Mouse (Mus musculus) lung, embryonic 15.5 days (tissue): ENCODE measurements around the gene Heatr1. TPM values are rescaled to one million over a fixed set of nuclear protein-coding genes. Genes with fewer than 3 reads are reported as not detected.
"Not testable (repeated sequence)": the region's sequence is repeated elsewhere in the genome, so short reads cannot be mapped to it uniquely, and the experiment has no call there.

Experiments used
- ATAC-seq: fragments of 200-750 bp; cut with Nextera tagmentation; 2 replicates; pipeline ENCODE4 v1.8.0; 2017; ENCODE audit warnings: moderate number of reproducible peaks, borderline replicate concordance; ENCODE audit not compliant: low FRiP score, low TSS enrichment; ENCODE audit errors: extremely low read depth
- H3K27ac ChIP-seq: fragments of 300-500 bp; sonication (generic); 2 replicates; pipeline ENCODE4 v1.5.1; 2015; ENCODE audit warnings: moderate library complexity, mild to moderate bottlenecking, inconsistent platforms
- H3K27me3 ChIP-seq: fragments of 300-500 bp; sonication (generic); 2 replicates; pipeline ENCODE4 v1.6.1; 2015; ENCODE audit warnings: inconsistent platforms
- H3K36me3 ChIP-seq: fragments of 300-500 bp; sonication (generic); 2 replicates; pipeline ENCODE4 v1.6.1; 2015; ENCODE audit warnings: inconsistent platforms
- H3K4me1 ChIP-seq: fragments of 300-500 bp; sonication (generic); 2 replicates; pipeline ENCODE4 v1.6.1; 2015; ENCODE audit warnings: inconsistent platforms
- H3K4me2 ChIP-seq: fragments of 300-500 bp; sonication (generic); 2 replicates; pipeline ENCODE4 v1.6.1; 2015; ENCODE audit warnings: inconsistent platforms, mild to moderate bottlenecking, moderate library complexity
- H3K4me3 ChIP-seq: fragments of 300-500 bp; sonication (generic); 2 replicates; pipeline ENCODE4 v1.5.1; 2015; ENCODE audit warnings: mild to moderate bottlenecking, inconsistent platforms
- H3K9ac ChIP-seq: fragments of 300-500 bp; sonication (generic); 2 replicates; pipeline ENCODE4 v1.6.1; 2015; ENCODE audit warnings: inconsistent platforms
- H3K9me3 ChIP-seq: fragments of 300-500 bp; sonication (generic); 2 replicates; pipeline ENCODE4 v1.6.1; 2016; ENCODE audit warnings: inconsistent platforms
- WGBS: fragments of 180-500 bp; shearing (Covaris S2); methylation state at CpG from one replicate; pipeline ENCODE4 v1.1.7; 2015; 5-methylcytosine and 5-hydroxymethylcytosine counted together
- polyA plus RNA-seq: library from polyadenylated mRNA; unstranded; fragments of >200 nt; fragmentation: Nextera tagmentation; extraction: Ambion mirVana; gene quantifications from 2 replicates; pipeline ENCODE4 v1.2.1, GENCODE M21; 2015

Gene Heatr1
- polyA plus RNA-seq, 1 experiment from 2014 or later, result 16.2 TPM

GRCm38 (mm10) chr13:12460443-12460842 lies 65.6 kb downstream of the Heatr1 start:
- Histone ChIP-seq H3K27ac (peak overlapping the region; percentile 75), H3K4me2 (peak overlapping the region; percentile 87), H3K4me1 (peaks cover 9% of the 10 kb centered on the region; the same call in 1 of the 2 replicates), H3K36me3 (peaks cover 4% of the 10 kb centered on the region), H3K27me3 (no peaks in the 10 kb centered on the region), H3K9ac (peak overlapping the region; percentile 82), H3K4me3 (peak overlapping the region; percentile 86), H3K9me3 (no peaks in the 10 kb centered on the region)
- 3% methylated on average over 8 of the region's 8 CpGs for WGBS
- ATAC-seq, result no peak

- Histone ChIP-seq H3K4me3 (peak overlapping the region; percentile 86), H3K9ac (peak overlapping the region; percentile 82), H3K4me1 (peaks cover 9% of the 10 kb centered on the region; the same call in 1 of the 2 replicates), H3K36me3 (peaks cover 4% of the 10 kb centered on the region), H3K4me2 (peak overlapping the region; percentile 87), H3K27me3 (no peaks in the 10 kb centered on the region), H3K9me3 (no peaks in the 10 kb centered on the region), H3K27ac (peak overlapping the region; percentile 75)
- peak; percentile 97 for ATAC-seq
- under 1% methylated on average over 59 of the region's 59 CpGs for whole genome bisulfite sequencing
Measured at GRCm38 (mm10) chr13:12460881-12461729, 66.3 kb downstream of the Heatr1 start.

- Histone ChIP-seq H3K27ac (peak overlapping the region; percentile 53; the same call in 1 of the 2 replicates), H3K4me3 (peak overlapping the region; percentile 86), H3K4me2 (peak overlapping the region; percentile 87), H3K27me3 (no peaks in the 10 kb centered on the region), H3K36me3 (peaks cover 4% of the 10 kb centered on the region), H3K4me1 (peaks cover 9% of the 10 kb centered on the region; the same call in 1 of the 2 replicates), H3K9me3 (no peaks in the 10 kb centered on the region), H3K9ac (peak overlapping the region; percentile 82)
- WGBS, result 4% methylated on average over 7 of the region's 7 CpGs
- ATAC-seq, result peak; percentile 41; the same call in 1 of the 2 replicates
Measured at GRCm38 (mm10) chr13:12461730-12462119, 66.9 kb downstream of the Heatr1 start.

GRCm38 (mm10) chr13:12462623-12463022 lies 67.8 kb downstream of the Heatr1 start:
- H3K4me2 ChIP-seq, result no peak overlapping the region
- WGBS, result 61% methylated on average over 4 of the region's 4 CpGs
- no peak overlapping the region for H3K27ac ChIP-seq
- peaks cover 4% of the 10 kb centered on the region; the same call in 1 of the 2 replicates for H3K36me3 ChIP-seq
- H3K27me3 ChIP-seq, result no peaks in the 10 kb centered on the region
- H3K4me1 ChIP-seq, result peaks cover 9% of the 10 kb centered on the region; the same call in 1 of the 2 replicates
- no peak overlapping the region for H3K4me3 ChIP-seq
- H3K9me3 ChIP-seq, result no peaks in the 10 kb centered on the region
- H3K9ac ChIP-seq, result no peak overlapping the region
- ATAC-seq, result no peak

DNA sequence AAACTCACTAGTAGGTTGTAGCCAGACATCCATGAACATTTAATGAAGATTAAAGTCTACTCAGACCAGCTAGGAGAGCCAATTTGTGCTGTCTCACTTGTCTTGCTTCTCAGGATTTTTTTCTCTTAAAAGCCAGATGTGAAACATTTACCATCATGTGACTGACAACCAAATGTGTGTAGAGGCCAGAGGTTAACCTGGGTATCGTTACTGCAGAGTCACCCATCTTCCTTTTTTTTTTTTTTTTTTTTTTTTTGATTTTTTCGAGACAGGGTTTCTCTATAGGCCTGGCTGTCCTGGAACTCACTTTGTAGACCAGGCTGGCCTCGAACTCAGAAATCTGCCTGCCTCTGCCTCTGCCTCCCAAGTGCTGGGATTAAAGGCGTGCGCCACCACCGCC lies 69.3 kb downstream of the Heatr1 start:
- H3K4me3 ChIP-seq, H3K9me3 ChIP-seq, H3K36me3 ChIP-seq, H3K4me2 ChIP-seq, H3K27me3 ChIP-seq, ATAC-seq, H3K4me1 ChIP-seq, H3K9ac ChIP-seq, H3K27ac ChIP-seq: not testable (repeated sequence)
- WGBS, result 83% methylated on average over 6 of the region's 6 CpGs

- 54% methylated on average over 1 of the region's 1 CpGs for WGBS
- Histone ChIP-seq H3K4me2 (no peak within 1 kb of the TSS), H3K27ac (no peak within 1 kb of the TSS), H3K9ac (no peak within 1 kb of the TSS), H3K9me3 (no peaks in the 10 kb centered on the region), H3K27me3 (no peaks in the 10 kb centered on the region), H3K4me1 (peaks cover 7% of the 10 kb centered on the region; the same call in 1 of the 2 replicates), H3K36me3 (no peaks in the 10 kb centered on the region), H3K4me3 (no peak within 1 kb of the TSS)
- no peak for ATAC-seq
Measured at GRCm38 (mm10) chr13:12464844-12465243, 70.0 kb downstream of the Heatr1 start, which contains the start of gene Lgals8. TSS of gene Lgals8 (minus strand) at chr13:12464944.

DNA sequence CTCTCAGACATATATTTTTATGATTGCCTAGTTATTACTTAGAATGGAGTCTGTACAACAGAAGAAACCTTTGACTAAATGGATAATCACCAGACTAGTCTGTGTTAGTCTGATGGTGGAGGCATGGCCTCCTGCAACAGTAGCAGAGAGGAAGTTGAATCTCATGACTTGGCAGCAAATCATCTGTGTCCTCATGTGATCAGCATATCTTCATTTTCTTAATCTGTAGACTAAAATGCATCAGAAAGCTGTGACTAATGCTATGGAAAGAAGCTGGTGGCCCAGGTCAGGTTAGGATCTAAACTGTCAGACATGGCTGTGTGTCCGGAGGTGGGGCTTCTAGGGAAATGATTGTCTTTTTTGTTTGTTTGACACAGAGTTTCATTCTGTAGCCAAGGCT lies 73.7 kb downstream of the Heatr1 start:
- no peak overlapping the region for H3K27ac ChIP-seq
- H3K9me3 ChIP-seq, result no peaks in the 10 kb centered on the region
- H3K36me3 ChIP-seq, result no peaks in the 10 kb centered on the region
- H3K9ac ChIP-seq, result no peak overlapping the region
- H3K4me1 ChIP-seq, result no peaks in the 10 kb centered on the region
- H3K27me3 ChIP-seq, result no peaks in the 10 kb centered on the region
- H3K4me2 ChIP-seq, result no peak overlapping the region
- H3K4me3 ChIP-seq, result no peak overlapping the region
- WGBS, result 81% methylated on average over 1 of the region's 1 CpGs
- no peak for ATAC-seq

GRCm38 (mm10) chr13:12473724-12474378 lies 79.0 kb downstream of the Heatr1 start:
- Histone ChIP-seq H3K4me1 (no peaks in the 10 kb centered on the region), H3K27me3 (no peaks in the 10 kb centered on the region), H3K27ac (no peak overlapping the region), H3K4me3 (no peak overlapping the region), H3K4me2 (no peak overlapping the region), H3K9me3 (no peaks in the 10 kb centered on the region), H3K36me3 (no peaks in the 10 kb centered on the region), H3K9ac (no peak overlapping the region)
- 38% methylated on average over 8 of the region's 8 CpGs for WGBS
- ATAC-seq, result no peak

DNA sequence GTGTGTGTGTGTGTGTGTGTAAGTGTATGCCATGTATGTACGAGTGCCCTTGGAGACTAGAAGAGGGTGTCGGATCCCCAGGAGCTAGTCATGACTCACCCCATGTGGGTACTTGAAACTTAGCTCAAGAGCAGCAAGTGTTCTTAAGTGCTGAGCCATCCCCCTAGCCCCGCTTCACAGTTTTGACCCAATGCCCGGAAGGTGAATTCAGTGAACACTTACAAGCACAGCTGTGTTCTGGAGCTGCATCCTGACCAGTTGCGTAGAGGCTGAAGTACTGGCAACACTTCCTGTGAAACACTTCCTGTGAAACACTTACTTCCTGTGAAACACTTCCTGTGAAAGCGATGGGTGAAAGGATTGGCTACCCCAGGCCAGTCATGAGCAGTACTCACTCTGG lies 80.4 kb downstream of the Heatr1 start:
- Histone ChIP-seq H3K27ac (no peak overlapping the region), H3K4me3 (no peak overlapping the region), H3K4me1 (no peaks in the 10 kb centered on the region), H3K27me3 (no peaks in the 10 kb centered on the region), H3K9me3 (no peaks in the 10 kb centered on the region), H3K9ac (no peak overlapping the region), H3K4me2 (no peak overlapping the region), H3K36me3 (no peaks in the 10 kb centered on the region)
- WGBS, result 61% methylated on average over 6 of the region's 6 CpGs
- peak; percentile 68; the same call in 1 of the 2 replicates for ATAC-seq

GRCm38 (mm10) chr13:12476886-12477285 lies 82.1 kb downstream of the Heatr1 start:
- Histone ChIP-seq H3K27ac (no peak overlapping the region), H3K4me3 (no peak overlapping the region), H3K27me3 (no peaks in the 10 kb centered on the region), H3K4me2 (no peak overlapping the region), H3K9ac (no peak overlapping the region), H3K9me3 (no peaks in the 10 kb centered on the region), H3K36me3 (no peaks in the 10 kb centered on the region), H3K4me1 (no peaks in the 10 kb centered on the region)
- WGBS, result 92% methylated on average over 4 of the region's 4 CpGs
- no peak for ATAC-seq

DNA sequence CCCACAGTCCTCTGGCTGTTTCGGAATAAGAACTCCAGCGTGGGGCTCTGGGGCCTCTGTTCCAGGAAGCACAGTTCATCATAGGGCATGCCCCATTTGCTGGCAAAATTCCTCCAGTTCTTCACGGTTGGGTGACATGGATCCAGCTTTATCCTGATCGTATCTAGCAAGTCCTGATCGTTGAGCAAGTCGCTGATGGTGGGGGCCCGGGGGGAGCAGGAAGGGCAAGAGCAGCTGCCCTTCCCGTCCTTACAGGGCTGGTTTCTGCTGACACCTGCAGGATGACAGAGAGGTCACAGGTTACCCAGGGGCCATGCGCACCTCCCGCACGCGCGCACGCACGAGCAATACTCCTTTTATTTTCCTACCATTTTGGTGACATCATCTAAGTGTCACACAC lies 83.5 kb downstream of the Heatr1 start:
- Histone ChIP-seq H3K4me2 (no peak overlapping the region), H3K9ac (no peak overlapping the region), H3K9me3 (no peaks in the 10 kb centered on the region), H3K4me1 (no peaks in the 10 kb centered on the region), H3K36me3 (no peaks in the 10 kb centered on the region), H3K27me3 (no peaks in the 10 kb centered on the region), H3K4me3 (no peak overlapping the region), H3K27ac (no peak overlapping the region)
- no peak for ATAC-seq
- 81% methylated on average over 15 of the region's 15 CpGs for WGBS

DNA sequence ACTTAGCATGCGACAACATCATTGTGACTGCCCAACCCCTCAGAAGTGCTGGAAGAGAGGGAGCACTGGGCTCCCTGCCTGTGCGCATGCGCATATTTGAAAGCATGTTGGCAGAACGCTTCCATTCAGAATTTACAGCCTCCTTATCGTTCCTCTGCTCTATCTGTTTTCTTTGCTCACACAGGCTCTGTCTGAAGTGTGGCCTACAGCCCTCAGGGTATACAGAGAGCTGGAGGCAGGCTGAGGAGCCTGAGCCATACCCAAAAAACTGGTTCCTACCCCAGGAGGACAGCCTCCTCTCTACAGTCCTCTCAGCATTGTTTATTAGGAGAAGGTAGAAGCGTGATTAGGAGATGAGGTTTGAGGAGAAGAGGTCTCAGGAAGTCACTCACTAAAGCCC lies 85.0 kb downstream of the Heatr1 start:
- H3K4me3 ChIP-seq, result no peak overlapping the region
- no peak for ATAC-seq
- no peaks in the 10 kb centered on the region for H3K36me3 ChIP-seq
- H3K27me3 ChIP-seq, result no peaks in the 10 kb centered on the region
- H3K27ac ChIP-seq, result no peak overlapping the region
- WGBS, result 64% methylated on average over 6 of the region's 6 CpGs
- H3K9ac ChIP-seq, result no peak overlapping the region
- no peaks in the 10 kb centered on the region for H3K9me3 ChIP-seq
- H3K4me2 ChIP-seq, result no peak overlapping the region
- H3K4me1 ChIP-seq, result no peaks in the 10 kb centered on the region
